Mouse (Mus musculus) layer of hippocampus, postnatal 25 days (tissue): ENCODE measurements around the gene Cep63. TPM values are rescaled to one million over a fixed set of nuclear protein-coding genes. Genes with fewer than 3 reads are reported as not detected.

Experiments used
- DNase-seq, 2 experiments: peaks; one replicate each; pipeline ENCODE4 v3.0.0; 2022; ENCODE audit warnings: mixed read lengths in 2 of 2, low spot score in 1 of 2; ENCODE audit errors: extremely low spot score in 1 of 2
- total RNA-seq, 2 experiments: library from RNA; stranded (reverse); gene quantifications; 2 replicates each; pipeline ENCODE4 v1.2.3; 2021

Cep63 gene
- 10 to 100 TPM; 27.3 to 33.4 TPM for total RNA-seq

DNA sequence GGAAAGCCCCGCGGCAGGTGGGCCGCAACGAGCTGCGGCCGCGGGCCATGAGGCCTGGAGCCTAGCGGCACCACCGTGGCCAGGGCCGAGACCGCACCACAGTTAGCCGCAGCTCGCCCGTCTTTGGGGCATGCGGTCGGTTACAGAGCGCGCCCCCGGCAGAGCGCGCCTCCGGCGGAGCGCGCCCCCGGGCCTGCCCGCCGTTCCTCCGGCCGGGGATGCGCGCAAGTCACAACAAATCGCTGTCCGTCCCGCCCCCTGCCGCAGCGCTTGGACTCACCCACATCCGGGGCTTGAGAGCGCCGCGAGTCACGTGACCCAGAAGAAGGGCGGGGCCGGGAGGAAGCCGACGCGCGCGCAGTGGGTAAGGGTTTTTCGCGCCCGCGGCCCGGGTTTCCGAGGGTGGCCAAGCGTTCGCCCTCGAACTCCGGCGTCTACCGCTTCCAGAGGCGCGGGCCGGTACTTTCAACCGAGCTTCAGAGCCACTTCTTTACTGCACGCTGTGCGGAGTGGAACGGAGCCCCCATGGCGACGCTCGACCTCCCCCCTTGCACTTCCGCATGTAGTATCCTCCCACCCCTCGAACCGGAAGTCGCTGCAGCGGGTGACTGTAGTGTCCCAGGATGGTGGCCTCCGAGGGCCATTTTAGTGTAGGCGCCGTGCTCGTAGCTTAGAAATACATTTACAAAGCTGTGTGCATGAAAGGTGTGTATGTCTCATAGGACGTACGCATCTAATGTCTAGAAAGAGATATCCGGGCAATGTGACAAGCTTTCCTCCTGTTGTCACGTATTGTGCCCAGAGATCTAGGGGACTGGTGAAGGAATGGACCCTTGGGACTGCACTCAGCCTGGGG, at the start of gene Cep63, which contains the start of gene Anapc13:
Gene Cep63, minus strand, starts transcription at position 552 of the 856 bp plus-strand sequence.
Gene Anapc13, plus strand, starts transcription at position 314 of the 856 bp plus-strand sequence.
- DNase-seq, result peak; percentile 96 to 98

DNA sequence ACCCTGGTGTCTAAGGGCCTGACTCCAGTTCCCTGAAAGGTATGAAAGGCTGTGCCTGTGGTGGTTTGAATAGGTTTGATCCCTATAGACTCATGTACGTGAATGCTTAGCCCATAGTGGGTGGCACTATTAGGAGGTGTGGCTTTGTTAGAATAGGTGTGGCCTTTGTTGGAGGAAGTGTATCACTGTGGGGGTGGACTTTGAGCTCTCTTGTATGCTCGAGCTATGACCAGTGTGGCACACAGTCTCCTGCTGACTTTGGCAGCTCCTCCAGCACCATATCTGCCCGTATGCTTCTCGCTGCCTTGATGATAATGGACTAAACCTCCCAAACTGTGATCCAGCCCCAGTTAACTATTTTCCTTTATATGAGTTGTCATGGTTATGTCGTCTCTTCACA, 49.6 kb upstream of the Cep63 start:
- no peak for DNase-seq

DNA sequence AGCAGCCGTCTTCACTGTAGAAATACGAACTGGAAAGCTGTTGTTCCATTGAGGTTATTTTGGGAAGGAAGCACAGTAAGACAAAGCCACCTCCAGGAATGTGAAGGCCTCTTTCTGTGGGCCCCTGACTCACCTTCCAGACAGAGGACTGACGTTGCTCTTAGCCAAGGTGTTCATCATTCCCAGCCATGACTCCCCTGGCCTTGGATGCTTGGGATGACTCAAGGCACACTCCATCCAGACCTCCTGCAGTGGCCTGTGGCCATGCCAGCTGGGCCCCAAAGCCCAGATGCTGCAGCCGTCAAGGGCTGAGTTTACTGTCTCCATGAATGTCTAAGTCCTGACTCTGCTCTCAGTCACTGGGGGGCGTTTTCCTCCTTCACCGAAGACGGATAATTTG, 47.0 kb upstream of the Cep63 start:
- no peak for DNase-seq

DNA sequence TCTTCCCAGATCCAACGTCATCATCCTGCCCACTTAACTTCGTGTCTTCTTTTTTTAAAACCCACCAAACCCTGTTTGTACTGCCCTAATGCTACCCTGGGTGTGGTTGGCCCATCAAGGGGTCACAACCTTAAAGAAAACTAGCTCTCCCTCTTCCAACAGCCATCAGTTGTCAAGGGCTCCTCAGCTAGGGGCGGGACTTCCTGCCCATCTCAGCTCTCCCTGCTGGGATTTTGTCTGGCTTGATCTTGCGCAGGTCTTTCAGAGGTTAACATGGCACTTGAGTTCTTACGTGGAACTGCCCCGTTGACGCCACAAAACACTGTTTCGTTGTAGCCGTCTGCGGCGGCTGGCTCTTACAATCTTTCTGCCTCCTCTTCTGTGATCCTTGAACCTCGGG, 42.6 kb upstream of the Cep63 start:
- no peak for DNase-seq

DNA sequence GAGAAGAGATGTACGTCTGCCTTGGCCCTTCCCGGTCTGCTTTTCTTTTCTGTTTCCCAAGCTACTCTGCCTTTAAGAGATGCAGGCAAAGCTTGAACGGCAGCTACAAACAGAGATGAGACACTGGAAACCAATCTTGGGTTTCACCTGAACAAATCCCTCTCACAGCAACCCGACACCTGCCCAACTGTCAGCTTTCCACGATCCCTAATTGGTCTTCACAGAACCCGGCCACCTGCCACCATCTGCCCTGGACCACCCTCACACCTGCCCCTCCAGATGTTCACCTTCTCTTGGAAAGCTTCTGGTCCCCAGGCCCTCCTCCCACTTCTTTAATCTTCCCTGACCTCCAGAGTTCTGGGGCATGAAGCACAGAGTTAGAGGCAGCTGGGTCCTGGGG, 41.8 kb upstream of the Cep63 start:
- no peak for DNase-seq

- no peak for DNase-seq
Measured at GRCm38 (mm10) chr9:102656355-102657095, 30.2 kb upstream of the Cep63 start.

- no peak for DNase-seq
Measured at GRCm38 (mm10) chr9:102651199-102651720, 24.9 kb upstream of the Cep63 start.

GRCm38 (mm10) chr9:102650637-102651036, 24.3 kb upstream of the Cep63 start:
- DNase-seq, result no peak

- DNase-seq, result no peak
Measured at GRCm38 (mm10) chr9:102649917-102650527, 23.7 kb upstream of the Cep63 start.

GRCm38 (mm10) chr9:102647010-102647409, 20.7 kb upstream of the Cep63 start:
- DNase-seq, result no peak

- DNase-seq, result no peak
Measured at GRCm38 (mm10) chr9:102645119-102645695, 18.9 kb upstream of the Cep63 start.

DNA sequence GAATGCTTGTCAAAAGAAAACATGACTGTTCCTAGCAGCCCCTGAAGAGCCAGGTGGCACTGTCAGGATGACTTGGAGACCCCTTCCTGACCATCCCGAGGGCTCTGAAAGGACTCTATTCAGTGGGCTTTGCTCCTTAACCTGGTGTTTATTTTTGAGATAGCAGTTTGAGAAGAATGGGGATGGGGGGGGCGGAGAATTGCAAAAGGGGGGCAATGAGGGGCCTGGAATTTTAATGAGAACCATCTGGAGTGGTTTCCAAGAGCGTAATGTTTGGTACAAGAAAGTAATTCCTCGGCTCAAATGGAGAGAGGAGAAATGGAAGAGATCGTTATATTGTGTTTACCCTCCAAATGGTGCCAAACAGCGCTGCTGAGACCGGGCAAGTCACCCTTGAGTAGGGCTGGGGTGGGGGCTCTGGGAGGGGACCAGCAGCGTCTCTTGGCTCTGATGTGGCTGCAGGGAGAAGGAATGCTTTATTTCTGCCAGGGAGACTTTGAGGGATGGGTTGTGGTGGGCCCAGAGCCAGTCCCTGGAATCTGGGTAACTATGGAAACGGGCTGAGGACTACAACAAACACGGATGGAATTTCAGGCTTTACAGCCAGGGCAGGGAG, 17.3 kb upstream of the Cep63 start:
- DNase-seq, result no peak

GRCm38 (mm10) chr9:102643071-102643485, 16.7 kb upstream of the Cep63 start:
- DNase-seq, result no peak

GRCm38 (mm10) chr9:102641531-102641930, 15.2 kb upstream of the Cep63 start:
- DNase-seq, result no peak

- DNase-seq, result no peak
Measured at GRCm38 (mm10) chr9:102639510-102639909, 13.2 kb upstream of the Cep63 start.

- DNase-seq, result no peak
Measured at GRCm38 (mm10) chr9:102638963-102639362, 12.6 kb upstream of the Cep63 start.

- DNase-seq, result no peak
Measured at GRCm38 (mm10) chr9:102637115-102637514, 10.8 kb upstream of the Cep63 start.

GRCm38 (mm10) chr9:102636553-102636952, 10.2 kb upstream of the Cep63 start:
- peak; percentile 33 to 69 for DNase-seq

DNA sequence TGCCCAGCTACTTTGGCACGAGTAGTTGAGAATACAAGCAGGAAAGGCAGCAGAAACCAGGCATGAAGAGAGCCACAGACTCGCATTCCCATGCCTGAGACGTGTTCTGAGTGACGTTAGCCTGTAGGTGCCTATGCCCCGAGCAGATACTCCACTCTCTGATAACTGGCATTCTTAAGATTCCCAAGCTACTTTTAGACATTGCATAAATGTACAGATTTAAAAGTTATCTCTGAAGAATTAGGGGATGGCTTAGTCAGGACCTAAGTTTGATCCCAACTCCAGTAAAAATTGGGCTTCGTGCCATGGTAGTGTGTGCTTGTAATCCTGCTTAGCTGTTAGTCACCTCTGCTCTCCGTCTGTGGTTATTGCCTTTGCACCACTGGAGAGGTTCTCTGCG, 8.1 kb upstream of the Cep63 start:
- DNase-seq, result no peak

DNA sequence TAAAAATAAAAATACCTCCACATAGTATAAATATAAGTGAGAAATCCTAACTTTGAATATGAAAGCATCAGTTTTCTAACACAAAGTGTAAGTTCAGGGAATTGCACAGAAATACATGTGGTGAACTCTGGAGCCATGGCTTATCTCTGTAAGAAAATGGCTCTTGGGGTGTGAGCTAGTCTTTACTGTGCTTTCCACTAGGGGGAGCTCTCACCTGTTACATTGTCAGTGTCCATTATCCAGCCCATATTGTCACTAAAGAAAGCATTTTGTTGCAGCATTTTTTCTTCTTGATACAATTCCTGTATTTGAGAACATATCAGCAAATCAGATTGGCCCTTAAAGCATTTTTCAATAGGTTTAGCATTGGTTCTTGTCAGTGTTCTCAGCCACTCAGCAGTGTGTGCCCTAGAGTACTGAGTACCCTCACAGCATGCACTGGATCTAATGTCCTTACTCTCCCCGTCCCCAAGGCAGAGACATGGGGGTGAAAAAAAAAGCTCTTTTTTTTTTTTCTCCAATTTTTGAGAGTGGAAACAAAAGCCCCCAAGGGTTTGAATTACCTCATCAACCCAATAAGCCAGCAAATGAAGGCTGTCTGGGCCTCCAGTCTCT, 6.7 kb upstream of the Cep63 start:
- DNase-seq, result peak in 1 of 2 experiments; percentile 56
